Mouse (Mus musculus) midbrain, embryonic 16.5 days (tissue): ENCODE results near the gene Lnx2. TPM values are rescaled to one million over a fixed set of nuclear protein-coding genes. Genes with fewer than 3 reads are reported as not detected.

ENCODE experiments used
- ATAC-seq: fragments of 200-750 bp; cut with Nextera tagmentation; 2 replicates; pipeline ENCODE4 v1.8.0; 2017; ENCODE audit warnings: moderate TSS enrichment
- H3K27ac ChIP-seq: fragments of 300-500 bp; sonication (generic); 2 replicates; pipeline ENCODE4 v1.5.1; 2014; ENCODE audit warnings: mild to moderate bottlenecking, low read length, mixed read lengths
- H3K27me3 ChIP-seq: fragments of 300-500 bp; sonication (generic); 2 replicates; pipeline ENCODE4 v1.6.1; 2014; ENCODE audit warnings: low read depth, low read length, mixed read lengths; ENCODE audit not compliant: control insufficient read depth, insufficient read depth
- H3K36me3 ChIP-seq: fragments of 300-500 bp; sonication (generic); 2 replicates; pipeline ENCODE4 v1.6.1; 2014; ENCODE audit warnings: mild to moderate bottlenecking, low read length, moderate library complexity, mixed read lengths; ENCODE audit not compliant: control insufficient read depth, insufficient read depth
- H3K4me1 ChIP-seq: fragments of 300-500 bp; sonication (generic); 2 replicates; pipeline ENCODE4 v1.6.1; 2014; ENCODE audit warnings: mild to moderate bottlenecking, low read length, mixed read lengths; ENCODE audit not compliant: control insufficient read depth, insufficient read depth
- H3K4me2 ChIP-seq: fragments of 300-500 bp; sonication (generic); 2 replicates; pipeline ENCODE4 v1.6.1; 2014; ENCODE audit warnings: mild to moderate bottlenecking, low read length, mixed read lengths
- H3K4me3 ChIP-seq: fragments of 300-500 bp; sonication (generic); 2 replicates; pipeline ENCODE4 v1.5.1; 2014; ENCODE audit warnings: low read depth, mild to moderate bottlenecking, low read length, moderate library complexity, mixed read lengths
- H3K9ac ChIP-seq: fragments of 300-500 bp; sonication (generic); 2 replicates; pipeline ENCODE4 v1.6.1; 2014; ENCODE audit warnings: low read depth, low read length, mixed read lengths
- H3K9me3 ChIP-seq: fragments of 300-500 bp; sonication (generic); replicated peaks from 2 replicates; pipeline ENCODE4 v1.6.1; 2014; ENCODE audit warnings: mild to moderate bottlenecking, low read length, mixed read lengths; ENCODE audit not compliant: control insufficient read depth, poor library complexity, severe bottlenecking
- WGBS: fragments of 180-500 bp; shearing (Covaris S2); extraction: QIAGEN DNeasy Blood & Tissue Kit; methylation state at CpG from one replicate; pipeline ENCODE4 v1.1.7; 2014; 5-methylcytosine and 5-hydroxymethylcytosine counted together
- polyA plus RNA-seq: library from polyadenylated mRNA; unstranded; fragments of >200 nt; fragmentation: Nextera tagmentation; extraction: Ambion mirVana; gene quantifications from 2 replicates; pipeline ENCODE4 v1.2.1, GENCODE M21; 2015

Lnx2 gene
- polyA plus RNA-seq = 4.5 and 5.0 TPM in 2 replicates

DNA sequence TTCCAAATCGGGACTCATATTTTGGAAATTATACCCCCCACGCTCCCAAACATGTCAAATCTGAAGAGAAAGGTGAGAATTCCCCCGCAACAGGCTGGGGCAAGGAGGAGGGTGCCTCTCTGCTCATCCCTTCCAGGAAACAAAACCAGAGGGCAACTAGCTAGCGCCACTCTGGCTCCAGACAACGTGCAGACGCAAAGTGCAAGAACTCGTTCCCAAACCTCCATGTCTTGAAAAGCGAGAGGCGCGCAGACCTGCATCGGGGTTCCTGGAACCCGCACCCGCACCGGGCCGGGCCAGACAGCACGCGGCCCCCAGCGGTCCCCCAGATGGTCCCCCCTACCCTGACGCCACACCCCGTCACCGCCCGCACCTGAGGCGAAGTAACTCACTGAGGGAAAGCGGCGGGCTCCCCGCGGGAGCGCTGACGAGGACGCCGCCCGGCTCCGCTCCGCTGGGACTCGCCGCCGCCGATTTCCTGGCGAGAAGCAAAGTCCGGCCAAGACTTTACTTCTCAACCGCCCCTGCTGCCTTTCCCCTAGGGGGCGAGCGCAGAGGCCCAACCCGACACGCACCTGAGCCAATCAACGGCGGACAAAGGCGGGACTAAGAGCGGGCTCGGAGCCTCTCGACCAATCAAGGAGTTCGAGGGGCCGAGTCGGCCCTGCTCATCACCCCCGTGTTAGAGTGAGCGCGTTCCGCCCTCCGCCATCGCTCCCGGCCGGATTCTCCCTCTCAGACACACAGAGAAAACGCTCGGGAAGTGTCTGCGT, at the start of gene Lnx2:
TSS of gene Lnx2 (minus strand) at position 561 of the 773 bp plus-strand sequence.
- Histone ChIP-seq H3K9ac (peak within 1 kb of the TSS; percentile 81), H3K9me3 (no peaks in the 10 kb centered on the region), H3K4me3 (peak within 1 kb of the TSS; percentile 92), H3K27me3 (no peaks in the 10 kb centered on the region), H3K4me2 (peak within 1 kb of the TSS; percentile 94), H3K36me3 (no peaks in the 10 kb centered on the region), H3K4me1 (peaks cover 16% of the 10 kb centered on the region), H3K27ac (peak within 1 kb of the TSS; percentile 91)
- ATAC-seq = peak; percentile 99
- under 1% methylated on average over 64 of the region's 65 CpGs for WGBS

DNA sequence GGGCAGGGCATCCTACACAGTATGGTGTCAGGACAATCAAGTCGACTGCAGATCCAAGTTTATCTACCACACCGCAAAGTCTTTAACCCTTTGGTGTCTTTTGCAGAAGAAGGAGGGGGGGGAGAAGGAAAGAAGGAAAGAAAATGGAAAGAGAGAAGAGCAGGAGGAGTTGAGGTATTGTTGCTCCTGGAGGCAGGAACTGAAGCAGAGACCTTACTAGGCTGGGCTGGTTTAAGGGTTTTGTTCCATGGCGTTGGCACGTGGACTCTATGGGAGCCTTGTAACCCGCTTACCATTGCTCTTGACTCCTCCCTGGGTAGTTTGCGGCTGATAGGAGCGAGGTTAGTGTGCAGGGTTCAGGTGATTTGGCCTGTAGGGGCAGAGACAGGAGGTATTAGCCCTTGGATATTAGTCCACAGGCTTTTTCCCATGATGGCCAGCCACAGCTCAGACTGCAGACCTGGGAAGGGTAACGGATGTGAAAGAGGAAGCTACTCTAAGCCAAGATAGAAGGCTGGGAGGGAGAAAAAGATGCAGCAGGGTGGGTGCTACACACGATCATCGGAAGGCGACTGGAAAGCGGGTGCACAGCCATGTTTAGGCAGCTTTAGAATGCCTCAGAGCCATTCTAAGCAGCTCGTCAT, 49.3 kb upstream of the Lnx2 start:
- Histone ChIP-seq H3K4me3 (no peak overlapping the region), H3K36me3 (no peaks in the 10 kb centered on the region), H3K4me1 (no peaks in the 10 kb centered on the region; the same call in 1 of the 2 replicates), H3K9ac (no peak overlapping the region), H3K27ac (no peak overlapping the region), H3K27me3 (no peaks in the 10 kb centered on the region), H3K4me2 (no peak overlapping the region), H3K9me3 (no peaks in the 10 kb centered on the region)
- 86% methylated on average over 13 of the region's 13 CpGs for WGBS
- ATAC-seq = no peak

DNA sequence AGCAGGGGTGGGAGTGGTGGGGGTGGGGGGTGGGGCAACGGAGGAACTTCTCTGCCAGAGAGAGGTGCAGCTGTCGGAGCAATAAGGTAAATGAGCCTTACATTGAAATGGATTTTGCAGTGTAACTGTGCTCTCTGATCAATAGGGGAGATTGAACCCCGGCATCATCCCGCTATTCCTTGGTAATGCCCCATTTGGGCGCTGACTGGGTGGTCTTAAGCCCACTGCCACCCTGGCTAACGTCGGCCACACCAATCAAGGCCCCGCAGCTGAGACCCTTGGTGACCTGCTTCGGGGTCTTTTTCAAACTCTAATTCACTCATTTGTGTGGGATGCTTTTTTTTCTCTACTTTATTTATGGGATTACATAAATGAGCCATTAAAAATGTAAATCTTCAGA, 48.4 kb upstream of the Lnx2 start:
- H3K9ac ChIP-seq = no peak overlapping the region
- H3K36me3 ChIP-seq = no peaks in the 10 kb centered on the region
- no peak for ATAC-seq
- 36% methylated on average over 9 of the region's 9 CpGs for WGBS
- no peak overlapping the region for H3K27ac ChIP-seq
- H3K4me2 ChIP-seq = no peak overlapping the region
- H3K4me1 ChIP-seq = no peaks in the 10 kb centered on the region; the same call in 1 of the 2 replicates
- H3K27me3 ChIP-seq = no peaks in the 10 kb centered on the region
- H3K9me3 ChIP-seq = no peaks in the 10 kb centered on the region
- no peak overlapping the region for H3K4me3 ChIP-seq

DNA sequence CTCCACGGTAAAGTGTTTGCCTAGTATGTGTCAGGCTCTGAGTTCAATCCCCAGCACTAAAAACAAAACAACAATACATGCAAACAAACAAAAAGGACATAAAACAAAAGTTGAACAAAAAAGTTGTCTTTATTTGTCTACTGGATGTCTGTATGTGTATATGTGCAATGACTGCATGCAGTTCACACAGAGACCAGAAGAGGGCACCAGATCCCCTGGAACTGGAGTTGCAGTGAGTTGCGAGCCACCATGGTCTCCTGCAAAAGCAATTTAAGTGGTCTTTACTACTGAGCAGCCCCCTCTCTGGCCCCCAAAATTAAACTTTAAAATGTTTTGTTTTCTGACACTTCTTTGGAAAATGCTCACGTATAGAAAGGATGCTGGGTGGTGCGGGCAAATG, 44.8 kb upstream of the Lnx2 start:
- H3K36me3 ChIP-seq = no peaks in the 10 kb centered on the region
- WGBS = 91% methylated on average over 4 of the region's 4 CpGs
- no peaks in the 10 kb centered on the region; the same call in 1 of the 2 replicates for H3K4me1 ChIP-seq
- H3K4me2 ChIP-seq = no peak overlapping the region
- H3K27me3 ChIP-seq = no peaks in the 10 kb centered on the region
- no peak overlapping the region for H3K27ac ChIP-seq
- no peak for ATAC-seq
- H3K9me3 ChIP-seq = no peaks in the 10 kb centered on the region
- no peak overlapping the region for H3K4me3 ChIP-seq
- no peak overlapping the region for H3K9ac ChIP-seq

DNA sequence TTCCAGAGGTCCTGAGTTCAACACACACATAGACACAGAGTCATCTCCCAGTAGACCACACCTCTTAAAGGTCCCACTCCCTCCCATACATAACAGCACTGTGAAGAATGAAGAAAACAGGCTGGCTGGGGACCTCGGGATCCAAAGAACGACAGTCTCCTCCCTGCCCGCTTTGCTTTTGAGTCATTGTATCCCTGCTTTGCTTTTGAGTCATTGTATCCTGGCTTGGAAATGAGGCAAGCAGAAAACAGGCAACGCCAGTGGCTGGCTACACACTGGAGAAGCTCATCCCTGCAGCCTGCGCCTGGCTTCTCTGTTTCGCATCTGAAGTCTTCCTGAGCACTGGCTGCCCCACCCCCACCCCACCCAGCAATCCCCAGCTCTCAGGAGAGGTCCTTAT, 40.6 kb upstream of the Lnx2 start:
- Histone ChIP-seq H3K4me1 (no peaks in the 10 kb centered on the region), H3K36me3 (0 out of 2 replicates have a peak, but pooled peaks cover 8% of the 10 kb centered on the region), H3K9me3 (no peaks in the 10 kb centered on the region), H3K9ac (no peak overlapping the region), H3K27ac (no peak overlapping the region), H3K27me3 (no peaks in the 10 kb centered on the region), H3K4me3 (no peak overlapping the region), H3K4me2 (no peak overlapping the region)
- no peak for ATAC-seq
- WGBS = 19% methylated on average over 6 of the region's 6 CpGs

GRCm38 (mm10) chr5:147115631-147116030, 39.2 kb upstream of the Lnx2 start:
- Histone ChIP-seq H3K9ac (no peak overlapping the region), H3K4me1 (no peaks in the 10 kb centered on the region), H3K4me2 (no peak overlapping the region)

DNA sequence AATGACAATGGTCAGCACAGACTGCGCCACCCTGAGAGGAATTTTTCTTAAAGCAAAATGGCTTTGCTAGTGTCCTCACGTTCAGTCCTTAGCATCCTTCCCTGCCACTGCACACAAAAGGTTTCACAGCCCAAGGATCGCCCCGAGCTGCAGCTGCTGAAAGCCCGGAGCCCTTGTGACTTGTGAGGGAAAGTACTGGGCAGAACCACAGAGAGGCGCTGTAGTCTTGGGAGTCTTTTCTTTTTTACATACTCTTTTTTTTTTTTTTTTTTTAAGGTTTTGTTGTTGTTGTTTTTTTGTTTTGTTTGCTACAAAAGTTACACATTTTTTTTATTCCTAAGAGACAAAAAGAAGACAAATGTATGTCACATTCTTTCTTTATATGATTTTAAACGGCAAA, 38.4 kb upstream of the Lnx2 start:
- H3K4me1 ChIP-seq = no peaks in the 10 kb centered on the region
- no peak overlapping the region for H3K9ac ChIP-seq
- no peak for ATAC-seq
- H3K36me3 ChIP-seq = 0 out of 2 replicates have a peak, but pooled peaks cover 13% of the 10 kb centered on the region
- no peak overlapping the region for H3K4me3 ChIP-seq
- no peaks in the 10 kb centered on the region for H3K9me3 ChIP-seq
- no peak overlapping the region for H3K27ac ChIP-seq
- H3K27me3 ChIP-seq = no peaks in the 10 kb centered on the region
- 70% methylated on average over 7 of the region's 7 CpGs for WGBS
- H3K4me2 ChIP-seq = no peak overlapping the region

More at GRCm38 (mm10) chr5:147115631-147116030, 39.2 kb upstream of the Lnx2 start:
- Histone ChIP-seq H3K9me3 (no peaks in the 10 kb centered on the region), H3K36me3 (0 out of 2 replicates have a peak, but pooled peaks cover 13% of the 10 kb centered on the region), H3K27me3 (no peaks in the 10 kb centered on the region), H3K27ac (no peak overlapping the region), H3K4me3 (no peak overlapping the region)
- 95% methylated on average over 4 of the region's 4 CpGs for WGBS
- no peak for ATAC-seq

GRCm38 (mm10) chr5:147108861-147109591, 32.6 kb upstream of the Lnx2 start:
- no peak overlapping the region for H3K4me2 ChIP-seq
- H3K4me3 ChIP-seq = no peak overlapping the region
- no peak overlapping the region for H3K9ac ChIP-seq
- peaks cover 16% of the 10 kb centered on the region; the same call in 1 of the 2 replicates for H3K36me3 ChIP-seq
- no peaks in the 10 kb centered on the region for H3K27me3 ChIP-seq
- WGBS = 89% methylated on average over 13 of the region's 13 CpGs
- no peak overlapping the region for H3K27ac ChIP-seq
- no peak for ATAC-seq
- H3K9me3 ChIP-seq = no peaks in the 10 kb centered on the region
- H3K4me1 ChIP-seq = no peaks in the 10 kb centered on the region
